Mouse (Mus musculus) testis, adult 2 months (tissue): ENCODE measurements around the gene A630095N17Rik.

Experiments
- CTCF ChIP-seq: fragments of 200-500 bp; IDR thresholded peaks from 2 replicates; pipeline ENCODE4 v1.5.1; 2012; ENCODE audit warnings: low read depth, mild to moderate bottlenecking, inconsistent platforms, low read length, moderate library complexity; ENCODE audit not compliant: control insufficient read depth, insufficient read depth, insufficient replicate concordance
- POLR2A ChIP-seq: fragments of 200-500 bp; IDR thresholded peaks from 2 replicates; pipeline ENCODE4 v1.6.1; 2012; ENCODE audit warnings: low read depth, mild to moderate bottlenecking, inconsistent platforms, low read length, moderate library complexity; ENCODE audit not compliant: control insufficient read depth

DNA sequence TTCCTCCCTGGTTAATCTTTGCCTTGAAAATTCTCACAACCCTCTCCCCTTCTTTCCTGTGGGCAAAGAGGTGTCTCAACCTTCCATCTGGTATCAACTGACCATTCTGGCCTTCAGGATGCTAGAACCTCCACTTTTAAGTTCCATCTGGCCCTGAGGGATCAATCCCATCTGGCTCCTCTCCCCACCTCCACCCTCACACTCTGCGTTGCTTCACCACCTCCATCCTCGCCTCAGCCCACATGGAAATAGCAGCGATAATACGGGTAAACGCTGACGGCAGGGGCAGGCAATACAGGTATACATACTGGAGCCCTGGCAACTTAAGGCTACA, 14.0 kb downstream of the A630095N17Rik start:
- no peak for TF ChIP-seq POLR2A
- TF ChIP-seq CTCF = no peak
